ENCODE assay signal across 8 mouse cellular contexts in the genomic region with DNA sequence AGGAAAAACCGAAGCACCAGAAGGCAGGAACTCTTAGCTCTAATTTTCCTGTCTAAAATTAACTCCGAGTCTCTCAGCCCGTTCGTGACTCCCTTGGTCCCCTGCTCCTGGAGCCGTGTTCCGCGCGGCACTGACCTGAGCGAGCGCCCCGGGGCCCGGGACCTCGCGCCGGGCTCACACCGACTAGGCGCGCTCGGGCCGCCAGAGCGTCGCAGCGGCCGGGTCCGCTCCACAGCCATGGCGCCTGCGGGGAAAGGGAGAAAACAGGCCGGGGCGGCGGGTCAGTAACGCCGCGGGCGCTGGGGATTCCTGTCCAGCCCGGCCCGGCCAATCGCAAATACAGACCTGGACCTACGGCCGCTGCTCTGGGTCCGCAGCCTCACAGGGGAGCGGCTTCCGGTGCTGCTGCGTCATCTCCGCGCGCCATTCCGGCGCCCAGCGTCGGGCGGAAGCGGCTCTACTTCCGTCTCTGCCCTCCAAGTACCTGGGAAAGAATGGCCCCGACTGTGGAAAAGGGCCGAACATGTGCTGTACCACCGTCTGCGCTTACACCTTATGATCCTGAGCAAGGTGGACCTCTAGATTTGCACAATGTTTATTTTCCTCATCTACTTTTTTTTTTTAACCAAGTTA. TPM values are rescaled to one million over a fixed set of nuclear protein-coding genes. Genes with fewer than 3 reads are reported as not detected.
DNase-seq lines count a peak whose midpoint lies in the region; ATAC-seq and TF ChIP-seq lines count a peak whose summit lies in the region.

Gene Fbxw2, minus strand, starts transcription at position 485 of the 633 bp plus-strand sequence.

- H3K4me2 ChIP-seq in hindbrain, embryonic 14.5 days (replicated peaks) = peak within 1 kb of the TSS; percentile 85

- H3K36me3 ChIP-seq in hindbrain, embryonic 14.5 days (replicated peaks; ENCODE audit: control insufficient read depth, insufficient read depth) = peaks cover 11% of the 10 kb centered on the region

- in situ Hi-C loops in Patski (cut with MboI; ENCODE audit: low pct_unique_long_range_greater_than_20kb) = no loop called here

- no peak for TF ChIP-seq CTCF in Patski (IDR thresholded peaks at IDR 0.05)

- H3K4me1 ChIP-seq in hindbrain, embryonic 14.5 days (replicated peaks; ENCODE audit: control insufficient read depth, insufficient read depth, low read length) = peaks cover 19% of the 10 kb centered on the region

- H3K9ac ChIP-seq in hindbrain, embryonic 14.5 days = peak within 1 kb of the TSS; percentile 98

- H3K27me3 ChIP-seq in Patski = no peaks in the 10 kb centered on the region
- no peaks in the 10 kb centered on the region for H3K27me3 ChIP-seq in hindbrain, embryonic 14.5 days (ENCODE audit: control insufficient read depth, insufficient read depth, low read length)

- peak within 1 kb of the TSS; percentile 84 for H3K27ac ChIP-seq in hindbrain, embryonic 14.5 days

- ATAC-seq in Patski = peak; percentile 90
- ATAC-seq in hindbrain, embryonic 14.5 days (ENCODE audit: low FRiP score) = peak; percentile 96

- peak; percentile 49 for DNase-seq in Patski (ENCODE audit: low read depth, low spot score)
- DNase-seq in cerebellum, postnatal 14 days = peak; percentile 93 to 96
- peak; percentile 79 to 88 for DNase-seq in frontal cortex, postnatal 25 days (ENCODE audit: low spot score in 2 of 2)
- peak; percentile 95 for DNase-seq in hindbrain, embryonic 14.5 days (ENCODE audit: low spot score)
- peak; percentile 92 for DNase-seq in layer of hippocampus, postnatal 36 days
- peak; percentile 94 for DNase-seq in lung, postnatal 36 days
- DNase-seq in retina, postnatal 1 day = peak; percentile 95
- peak; percentile 80 to 85 for DNase-seq in urinary bladder, adult 18-20 months (ENCODE audit: low spot score in 2 of 2)

- H3K9me3 ChIP-seq in hindbrain, embryonic 14.5 days (ENCODE audit: control insufficient read depth, low read length) = 0 out of 2 replicates have a peak, but pooled peaks cover 5% of the 10 kb centered on the region

- peak within 1 kb of the TSS; percentile 92 for H3K4me3 ChIP-seq in hindbrain, embryonic 14.5 days (replicated peaks; ENCODE audit: low read length)

- under 1% methylated on average over 57 of the region's 57 CpGs for WGBS in hindbrain, embryonic 14.5 days

- POLR2A ChIA-PET in Patski (lab: Charles Lee) = interaction anchor here (0.8 kb wide), 1 partner anchor 8 kb away, joined by 3 read pairs; no protein-coding TSS in a partner anchor

- CTCF ChIA-PET in Patski (lab: Charles Lee) = no interaction called here

RNA-seq across cellular contexts. Expression of gene Fbxw2, which starts in this region (rescaled TPM):
- 62.6 TPM for polyA plus RNA-seq in Patski (2021)
- 73.8 and 83.7 TPM in 2 replicates for polyA plus RNA-seq in hindbrain, embryonic 14.5 days (2014; fragmentation: Nextera tagmentation; extraction: Ambion mirVana)
- 10 to 100 TPM; 77.4 to 83.4 TPM for total RNA-seq in layer of hippocampus, postnatal 36 days (2021)

Comparison
In these comparisons a context has a peak if more than half of its experiments do, and no peak if none do; other contexts are left out.
1. Peak in every context shown above with its lines: DNase-seq, ATAC-seq, H3K4me3 ChIP-seq and H3K27ac ChIP-seq.